In the genomic region with DNA sequence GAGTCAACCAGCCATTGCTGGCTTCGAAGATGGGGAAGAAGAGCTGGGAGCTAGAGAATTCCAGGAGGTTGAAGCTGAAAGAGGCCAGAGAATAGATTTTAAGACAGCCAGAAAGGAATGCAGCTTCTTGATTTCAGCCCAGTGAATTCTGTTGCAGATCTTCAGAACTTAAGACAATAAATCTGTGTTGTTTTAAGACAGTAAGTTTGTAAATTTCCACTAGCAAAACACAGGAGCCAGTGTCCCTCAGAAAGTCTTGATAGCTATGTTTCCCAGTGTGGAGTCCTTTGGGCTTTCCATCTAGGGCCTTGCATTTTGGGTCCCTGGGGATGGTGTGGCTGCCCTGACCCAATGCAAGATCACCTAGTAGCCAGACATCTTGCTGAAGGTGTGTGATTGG, we compare ENCODE assay signal across 15 mouse cellular contexts. TPM values are rescaled to one million over a fixed set of nuclear protein-coding genes. Genes with fewer than 3 reads are reported as not detected.
"Had no signal": no experiment of that assay in that cellular context is flagged by ENCODE, and none has a peak within 500 bp of the region (broad histone marks: within the 10 kb centered on the region; RNA-seq: fewer than 3 reads in every experiment).

No protein-coding gene starts in this region.

- DNase-seq: kidney, postnatal 36 days; left cerebral cortex, postnatal 4 days; right cerebral cortex, adult 18-20 months; right cerebral cortex, postnatal 25 days; thymus, postnatal 36 days had no signal

- ATAC-seq: inflammation-experienced regulatory T-cells, adult 6 months; intestine, postnatal 0 days; liver, embryonic 12.5 days; midbrain, embryonic 13.5 days had no signal

- H3K27me3 ChIP-seq: liver, embryonic 12.5 days; lung, embryonic 15.5 days; neural tube, embryonic 15.5 days had no signal

- H3K27ac ChIP-seq: layer of hippocampus, adult 2 months; liver, embryonic 12.5 days; midbrain, embryonic 13.5 days; neural tube, embryonic 15.5 days had no signal

- H3K36me3 ChIP-seq: liver, embryonic 12.5 days; lung, embryonic 15.5 days; midbrain, embryonic 13.5 days; neural tube, embryonic 15.5 days had no signal

- H3K4me3 ChIP-seq: layer of hippocampus, adult 2 months; liver, embryonic 12.5 days; lung, embryonic 15.5 days; midbrain, embryonic 13.5 days; myocyte; neural tube, embryonic 15.5 days had no signal

- H3K9ac ChIP-seq: liver, embryonic 12.5 days; lung, embryonic 15.5 days; midbrain, embryonic 13.5 days; neural tube, embryonic 15.5 days had no signal

- H3K4me2 ChIP-seq: liver, embryonic 12.5 days; lung, embryonic 15.5 days; midbrain, embryonic 13.5 days; neural tube, embryonic 15.5 days had no signal

- H3K4me1 ChIP-seq: liver, embryonic 12.5 days had no signal

- H3K9me3 ChIP-seq: liver, embryonic 12.5 days; lung, embryonic 15.5 days; midbrain, embryonic 13.5 days; neural tube, embryonic 15.5 days had no signal

RNA-seq across cellular contexts. Expression of gene Adamts12, which starts 1.7 kb away (rescaled TPM):
- polyA plus RNA-seq: inflammation-experienced regulatory T-cells, adult 6 months had no signal

RNA-seq across cellular contexts. Expression of gene Rxfp3, which starts 25.1 kb away (rescaled TPM):
- polyA plus RNA-seq: liver, embryonic 16.5 days; small intestine, adult 2 months had no signal
